Mouse (Mus musculus) myocyte (in vitro differentiated cells): ENCODE results near the gene Gna12.

Experiments
- MAX ChIP-seq: IDR thresholded peaks from one replicate; pipeline ENCODE4 v1.6.1; 2011; ENCODE audit warnings: low read depth, mild to moderate bottlenecking, control low read depth
- POLR2A ChIP-seq: IDR thresholded peaks from one replicate; pipeline ENCODE4 v1.6.1; 2011; ENCODE audit warnings: low read depth, mild to moderate bottlenecking, control low read depth, moderate library complexity; ENCODE audit not compliant: insufficient read length
- POLR2AphosphoS2 ChIP-seq: IDR thresholded peaks from one replicate; pipeline ENCODE4 v1.6.1; 2011; ENCODE audit warnings: low read depth, control low read depth; ENCODE audit not compliant: insufficient read length
- USF1 ChIP-seq: IDR thresholded peaks from one replicate; pipeline ENCODE4 v1.6.1; 2011; ENCODE audit warnings: low read depth, mild to moderate bottlenecking, control low read depth, moderate library complexity

DNA sequence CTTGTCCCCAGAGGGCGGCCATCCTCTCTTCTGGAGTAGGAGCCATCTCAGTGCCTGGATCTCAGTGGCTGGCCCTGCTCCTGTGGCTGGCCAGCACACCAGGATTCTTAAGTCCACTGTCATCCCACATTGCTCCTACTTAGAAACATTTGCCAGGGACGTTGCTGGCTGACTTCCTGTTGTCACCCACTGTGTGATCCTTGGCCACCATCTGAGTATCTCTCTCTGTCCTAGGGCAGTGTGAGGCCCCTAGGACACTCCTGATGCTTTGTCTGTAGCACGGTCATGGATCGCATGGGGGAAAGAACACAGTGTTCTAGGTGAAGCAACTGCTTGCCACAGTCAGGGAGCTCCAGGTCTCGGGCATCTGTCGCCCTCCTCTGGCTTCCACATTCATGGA is 119.9 kb downstream of the Gna12 start:
- TF ChIP-seq USF1 (no peak), POLR2A (no peak), MAX (no peak), POLR2AphosphoS2 (no peak)
